Mouse (Mus musculus) neural tube, embryonic 13.5 days (tissue): ENCODE results near the gene Arsg. TPM values are rescaled to one million over a fixed set of nuclear protein-coding genes. Genes with fewer than 3 reads are reported as not detected.

Source experiments
- ATAC-seq: fragments of 200-750 bp; cut with Nextera tagmentation; 2 replicates; pipeline ENCODE4 v1.8.0; 2017; ENCODE audit warnings: low read depth, mild to moderate bottlenecking, moderate TSS enrichment, moderate library complexity
- H3K27ac ChIP-seq: fragments of 300-500 bp; sonication (generic); replicated peaks from 2 replicates; pipeline ENCODE4 v1.5.1; 2015; ENCODE audit warnings: moderate library complexity, mild to moderate bottlenecking, inconsistent platforms
- H3K27me3 ChIP-seq: fragments of 300-500 bp; sonication (generic); 2 replicates; pipeline ENCODE4 v1.6.1; 2015; ENCODE audit warnings: mild to moderate bottlenecking, inconsistent platforms
- H3K36me3 ChIP-seq: fragments of 300-500 bp; sonication (generic); 2 replicates; pipeline ENCODE4 v1.6.1; 2015; ENCODE audit warnings: mild to moderate bottlenecking, inconsistent platforms
- H3K4me1 ChIP-seq: fragments of 300-500 bp; sonication (generic); replicated peaks from 2 replicates; pipeline ENCODE4 v1.6.1; 2015; ENCODE audit warnings: inconsistent platforms
- H3K4me2 ChIP-seq: fragments of 300-500 bp; sonication (generic); 2 replicates; pipeline ENCODE4 v1.6.1; 2015; ENCODE audit warnings: inconsistent platforms, mild to moderate bottlenecking, moderate library complexity
- H3K4me3 ChIP-seq: fragments of 300-500 bp; sonication (generic); 2 replicates; pipeline ENCODE4 v1.5.1; 2015; ENCODE audit warnings: mild to moderate bottlenecking, inconsistent platforms
- H3K9ac ChIP-seq: fragments of 300-500 bp; sonication (generic); 2 replicates; pipeline ENCODE4 v1.6.1; 2015; ENCODE audit warnings: moderate library complexity, mild to moderate bottlenecking, inconsistent platforms
- H3K9me3 ChIP-seq: fragments of 300-500 bp; sonication (generic); 2 replicates; pipeline ENCODE4 v1.6.1; 2016; ENCODE audit warnings: inconsistent platforms
- WGBS: fragments of 180-500 bp; shearing (Covaris S2); methylation state at CpG from one replicate; pipeline ENCODE4 v1.1.7; 2015; 5-methylcytosine and 5-hydroxymethylcytosine counted together
- polyA plus RNA-seq: library from polyadenylated mRNA; unstranded; fragments of >200 nt; fragmentation: Nextera tagmentation; extraction: Ambion mirVana; gene quantifications from 2 replicates; pipeline ENCODE4 v1.2.1, GENCODE M21; 2015

Gene Arsg
- polyA plus RNA-seq, 1 experiment from 2014 or later = 3.0 TPM

- no peak overlapping the region for H3K27ac ChIP-seq
- WGBS = 91% methylated on average over 8 of the region's 8 CpGs
- H3K9ac ChIP-seq = no peak overlapping the region
- peaks cover 18% of the 10 kb centered on the region for H3K4me1 ChIP-seq
- H3K4me2 ChIP-seq = no peak overlapping the region
- no peak overlapping the region for H3K4me3 ChIP-seq
- H3K9me3 ChIP-seq = no peaks in the 10 kb centered on the region
- H3K36me3 ChIP-seq = no peaks in the 10 kb centered on the region
- ATAC-seq = no peak
- peaks cover 8% of the 10 kb centered on the region; the same call in 1 of the 2 replicates for H3K27me3 ChIP-seq
Measured at GRCm38 (mm10) chr11:109443468-109444263, 29.5 kb upstream of the Arsg start.

DNA sequence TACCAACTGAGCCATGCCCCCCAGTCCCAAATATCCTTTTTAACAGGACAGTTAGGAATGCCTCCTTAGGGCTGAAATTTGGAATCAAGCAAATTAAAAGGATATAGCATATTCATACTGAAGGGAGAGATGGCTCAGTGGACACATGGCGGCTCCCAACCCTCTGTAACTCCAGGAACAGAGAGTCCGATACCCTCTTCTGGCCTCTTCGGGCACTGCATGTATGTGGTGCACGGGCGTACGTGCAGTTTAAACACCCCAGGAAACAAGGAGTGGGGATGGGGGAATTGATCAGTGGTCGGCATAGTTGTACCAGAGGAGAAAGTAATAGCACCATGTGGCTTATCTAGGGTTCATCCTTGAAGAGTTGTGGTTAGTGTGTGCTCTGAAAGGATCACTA is 28.6 kb upstream of the Arsg start:
- no peak overlapping the region for H3K27ac ChIP-seq
- 54% methylated on average over 7 of the region's 7 CpGs for WGBS
- no peaks in the 10 kb centered on the region for H3K9me3 ChIP-seq

GRCm38 (mm10) chr11:109445438-109446035 is 27.6 kb upstream of the Arsg start:
- no peak overlapping the region for H3K9ac ChIP-seq
- WGBS = 59% methylated on average over 13 of the region's 13 CpGs
- ATAC-seq = peak; percentile 67

More for the DNA sequence above, 28.6 kb upstream of the Arsg start:
- H3K9ac ChIP-seq = no peak overlapping the region
- no peak for ATAC-seq
- no peak overlapping the region for H3K4me3 ChIP-seq
- H3K4me1 ChIP-seq = peaks cover 12% of the 10 kb centered on the region
- H3K4me2 ChIP-seq = no peak overlapping the region
- H3K27me3 ChIP-seq = peaks cover 8% of the 10 kb centered on the region; the same call in 1 of the 2 replicates
- H3K36me3 ChIP-seq = no peaks in the 10 kb centered on the region

GRCm38 (mm10) chr11:109451169-109451568 is 22.0 kb upstream of the Arsg start:
- Histone ChIP-seq H3K9ac (no peak overlapping the region), H3K4me3 (no peak overlapping the region), H3K4me2 (no peak overlapping the region), H3K4me1 (no peaks in the 10 kb centered on the region), H3K9me3 (no peaks in the 10 kb centered on the region), H3K36me3 (peaks cover 6% of the 10 kb centered on the region; the same call in 1 of the 2 replicates), H3K27ac (no peak overlapping the region), H3K27me3 (no peaks in the 10 kb centered on the region)
- 84% methylated on average over 11 of the region's 11 CpGs for WGBS
- no peak for ATAC-seq

More at GRCm38 (mm10) chr11:109445438-109446035, 27.6 kb upstream of the Arsg start:
- Histone ChIP-seq H3K4me2 (no peak overlapping the region), H3K27me3 (peaks cover 3% of the 10 kb centered on the region; the same call in 1 of the 2 replicates), H3K4me1 (peaks cover 3% of the 10 kb centered on the region; the same call in 1 of the 2 replicates), H3K4me3 (no peak overlapping the region), H3K36me3 (no peaks in the 10 kb centered on the region), H3K27ac (no peak overlapping the region), H3K9me3 (no peaks in the 10 kb centered on the region)

DNA sequence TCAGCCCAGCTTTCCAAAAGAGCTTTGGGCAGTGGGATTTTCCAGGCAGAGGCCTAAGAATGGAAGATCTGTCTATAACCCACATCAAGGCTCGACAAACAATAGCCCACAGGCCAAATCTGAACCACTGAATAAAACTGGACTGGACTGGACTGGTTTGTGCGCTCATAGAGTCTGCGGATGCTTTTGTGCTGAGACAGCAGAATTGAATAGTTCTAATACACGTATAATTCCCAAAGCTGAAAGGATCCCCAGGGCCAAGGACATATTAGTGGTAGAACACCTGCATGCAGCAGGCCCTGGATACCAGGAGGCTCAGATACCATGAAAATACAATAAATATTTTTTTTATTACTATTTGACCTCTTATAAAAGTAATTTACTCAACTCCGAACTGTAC is 16.9 kb upstream of the Arsg start:
- Histone ChIP-seq H3K27ac (no peak overlapping the region), H3K9me3 (no peaks in the 10 kb centered on the region), H3K4me1 (no peaks in the 10 kb centered on the region), H3K9ac (no peak overlapping the region), H3K4me2 (no peak overlapping the region), H3K4me3 (no peak overlapping the region), H3K27me3 (no peaks in the 10 kb centered on the region), H3K36me3 (peaks cover 12% of the 10 kb centered on the region; the same call in 1 of the 2 replicates)
- ATAC-seq = no peak
- WGBS = 91% methylated on average over 5 of the region's 5 CpGs

DNA sequence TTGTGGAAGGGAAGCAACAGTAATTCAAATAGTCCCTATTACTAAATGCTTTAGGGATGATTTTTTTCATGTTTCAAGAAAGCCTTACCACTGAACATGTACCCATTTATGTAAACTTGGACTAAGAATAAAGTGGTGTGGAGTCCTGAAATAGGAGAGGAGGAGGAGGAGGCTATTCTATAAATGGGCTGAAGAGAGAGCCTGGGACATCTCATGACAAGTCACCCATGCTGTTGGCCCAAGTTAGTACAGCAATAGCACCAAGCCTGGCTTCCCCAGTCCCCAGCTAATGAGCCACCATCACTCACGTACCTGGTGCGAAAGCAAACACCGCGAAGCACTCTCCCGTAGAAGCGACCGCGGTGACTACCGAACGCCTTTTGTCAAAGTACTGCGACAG is 15.0 kb upstream of the Arsg start:
- WGBS = 95% methylated on average over 11 of the region's 11 CpGs
- H3K27me3 ChIP-seq = no peaks in the 10 kb centered on the region
- H3K9ac ChIP-seq = no peak overlapping the region
- no peaks in the 10 kb centered on the region for H3K9me3 ChIP-seq
- H3K4me2 ChIP-seq = no peak overlapping the region
- no peak for ATAC-seq
- H3K36me3 ChIP-seq = peaks cover 21% of the 10 kb centered on the region
- no peak overlapping the region for H3K4me3 ChIP-seq
- H3K4me1 ChIP-seq = no peaks in the 10 kb centered on the region
- no peak overlapping the region for H3K27ac ChIP-seq

DNA sequence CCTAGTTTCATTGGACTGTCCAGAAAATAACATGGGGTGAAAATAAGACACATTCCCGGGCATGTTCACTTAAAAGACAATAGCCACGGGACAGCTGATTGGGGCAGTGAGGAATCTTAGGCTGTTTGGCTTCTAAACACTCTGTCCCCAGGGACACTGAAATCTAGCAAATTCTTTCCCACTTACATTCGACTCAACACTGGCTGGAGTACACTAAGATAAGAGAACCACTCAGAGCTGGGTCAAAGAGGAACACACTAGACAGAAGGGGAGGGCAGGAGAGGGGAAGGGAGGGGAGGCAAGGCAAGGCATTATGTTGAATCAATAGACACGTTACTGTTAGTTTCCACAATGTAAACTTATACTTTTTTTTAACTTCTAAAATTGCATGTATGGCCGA is 12.6 kb upstream of the Arsg start:
- WGBS = 76% methylated on average over 5 of the region's 5 CpGs
- no peak overlapping the region for H3K4me3 ChIP-seq
- ATAC-seq = no peak
- no peaks in the 10 kb centered on the region for H3K9me3 ChIP-seq
- H3K36me3 ChIP-seq = peaks cover 15% of the 10 kb centered on the region; the same call in 1 of the 2 replicates
- H3K4me2 ChIP-seq = no peak overlapping the region
- H3K27ac ChIP-seq = no peak overlapping the region
- no peak overlapping the region for H3K9ac ChIP-seq
- no peaks in the 10 kb centered on the region for H3K27me3 ChIP-seq
- no peaks in the 10 kb centered on the region for H3K4me1 ChIP-seq

- Histone ChIP-seq H3K27me3 (no peaks in the 10 kb centered on the region), H3K9me3 (no peaks in the 10 kb centered on the region), H3K27ac (no peak overlapping the region), H3K4me2 (no peak overlapping the region), H3K4me1 (no peaks in the 10 kb centered on the region), H3K36me3 (peaks cover 9% of the 10 kb centered on the region; the same call in 1 of the 2 replicates), H3K9ac (no peak overlapping the region), H3K4me3 (no peak overlapping the region)
- 91% methylated on average over 4 of the region's 4 CpGs for WGBS
- ATAC-seq = no peak
Measured at GRCm38 (mm10) chr11:109465068-109465467, 8.1 kb upstream of the Arsg start.

DNA sequence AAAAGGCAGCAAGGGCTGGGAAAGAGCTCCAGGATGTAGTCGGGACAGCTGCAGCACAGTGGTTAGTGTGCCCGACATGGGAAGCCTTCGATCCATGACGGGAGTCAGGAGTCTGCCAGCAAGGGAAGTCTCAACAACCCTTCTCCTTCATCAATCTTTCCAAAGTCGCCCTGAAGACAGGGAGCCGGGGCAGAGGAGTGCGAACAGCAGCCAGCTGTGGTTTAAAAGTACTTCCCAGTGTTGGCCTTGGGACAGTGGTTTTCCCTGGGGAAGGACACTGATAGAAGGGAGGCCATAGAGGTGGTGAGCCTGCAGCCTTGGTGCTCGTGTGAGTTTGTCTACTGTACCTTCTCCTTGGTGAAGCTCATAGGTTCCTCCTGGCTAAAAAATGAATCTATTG is 6.2 kb upstream of the Arsg start:
- 0 out of 2 replicates have a peak, but pooled peaks cover 9% of the 10 kb centered on the region for H3K27me3 ChIP-seq
- no peak overlapping the region for H3K4me2 ChIP-seq
- no peaks in the 10 kb centered on the region for H3K9me3 ChIP-seq
- no peak overlapping the region for H3K4me3 ChIP-seq
- H3K36me3 ChIP-seq = peaks cover 9% of the 10 kb centered on the region; the same call in 1 of the 2 replicates
- no peak overlapping the region for H3K27ac ChIP-seq
- 81% methylated on average over 8 of the region's 8 CpGs for WGBS
- ATAC-seq = no peak
- no peak overlapping the region for H3K9ac ChIP-seq
- H3K4me1 ChIP-seq = peaks cover 10% of the 10 kb centered on the region

DNA sequence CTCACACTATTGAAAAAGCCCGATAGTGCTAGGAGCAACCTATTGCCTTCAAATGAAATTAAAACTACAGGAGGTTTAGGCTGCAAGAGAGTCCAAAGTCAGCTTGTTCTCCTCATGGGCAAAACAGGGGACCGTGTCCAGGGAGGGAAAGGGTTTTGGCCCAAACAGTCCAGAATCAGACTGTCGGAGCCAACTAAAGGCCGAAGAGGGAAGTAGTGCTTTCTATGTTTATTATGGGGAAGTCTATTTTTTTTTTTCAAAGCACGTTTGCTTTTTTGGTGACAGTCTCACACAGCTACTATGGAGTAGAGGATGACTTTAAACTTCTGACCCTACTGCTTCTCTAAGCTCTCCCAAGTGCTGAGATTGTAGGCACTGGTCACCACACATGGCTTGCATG is 5.0 kb upstream of the Arsg start:
- H3K4me1 ChIP-seq = peaks cover 16% of the 10 kb centered on the region
- no peak for ATAC-seq
- no peaks in the 10 kb centered on the region for H3K36me3 ChIP-seq
- H3K9me3 ChIP-seq = no peaks in the 10 kb centered on the region
- WGBS = 88% methylated on average over 5 of the region's 5 CpGs
- H3K4me3 ChIP-seq = no peak overlapping the region
- no peak overlapping the region for H3K4me2 ChIP-seq
- H3K9ac ChIP-seq = no peak overlapping the region
- H3K27ac ChIP-seq = no peak overlapping the region
- H3K27me3 ChIP-seq = 0 out of 2 replicates have a peak, but pooled peaks cover 9% of the 10 kb centered on the region

GRCm38 (mm10) chr11:109470170-109470569 is 3.0 kb upstream of the Arsg start:
- H3K4me3 ChIP-seq = no peak overlapping the region
- 0 out of 2 replicates have a peak, but pooled peaks cover 9% of the 10 kb centered on the region for H3K27me3 ChIP-seq
- H3K4me1 ChIP-seq = peaks cover 27% of the 10 kb centered on the region
- 71% methylated on average over 9 of the region's 9 CpGs for WGBS
- ATAC-seq = no peak
- H3K4me2 ChIP-seq = no peak overlapping the region
- no peaks in the 10 kb centered on the region for H3K9me3 ChIP-seq
- no peak overlapping the region for H3K9ac ChIP-seq
- H3K36me3 ChIP-seq = no peaks in the 10 kb centered on the region
- no peak overlapping the region for H3K27ac ChIP-seq
